Mouse (Mus musculus): ENCODE results near the gene Rnf32.

The Rnf32 gene

DNA sequence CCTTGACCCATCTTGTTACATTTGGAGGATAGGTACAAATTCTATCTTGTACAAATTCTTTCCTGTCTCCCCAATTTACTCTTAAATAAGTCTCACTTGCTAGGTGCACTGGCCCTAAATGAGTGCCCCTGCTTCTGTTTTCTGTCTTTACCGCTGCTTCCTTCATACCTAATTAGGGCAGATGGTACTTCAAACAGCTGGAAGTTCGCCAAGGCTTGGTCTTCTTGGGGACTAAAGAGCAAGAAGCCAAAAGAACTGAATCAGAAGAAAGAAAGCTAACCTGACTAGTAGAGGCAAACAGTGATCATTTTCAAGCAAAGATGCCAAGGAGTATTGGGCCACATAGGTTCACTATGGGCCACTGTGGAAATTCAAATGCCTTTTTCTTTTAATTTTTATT, 77.6 kb downstream of the Rnf32 start:
- no peak for DNase-seq (ENCODE audit: low read depth, low spot score)

DNA sequence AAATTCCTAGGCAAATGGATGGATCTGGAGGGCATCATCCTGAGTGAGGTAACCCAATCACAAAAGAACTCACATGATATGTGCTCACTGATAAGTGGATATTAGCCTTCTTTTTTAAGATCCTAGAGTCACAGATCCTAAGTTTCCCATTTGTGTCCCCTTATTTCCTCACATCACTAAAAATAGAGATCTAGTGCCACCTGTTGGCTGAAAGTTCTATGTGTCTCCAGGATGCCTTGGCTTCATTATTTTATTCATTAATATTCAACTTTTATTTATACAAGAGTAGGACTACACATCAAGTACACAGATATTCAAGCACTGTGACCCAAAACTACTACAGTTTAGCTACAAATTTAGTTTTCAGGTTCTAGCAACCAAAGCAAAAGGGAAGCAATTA, 79.0 kb downstream of the Rnf32 start:
- DNase-seq (ENCODE audit: low read depth, low spot score), result no peak

Measured in c-Kit-negative CD71-positive TER-119-positive erythroid progenitor cells, embryonic 14.5 days (primary cell).